Mouse (Mus musculus): ENCODE measurements around the gene Ctnna2.

DNA sequence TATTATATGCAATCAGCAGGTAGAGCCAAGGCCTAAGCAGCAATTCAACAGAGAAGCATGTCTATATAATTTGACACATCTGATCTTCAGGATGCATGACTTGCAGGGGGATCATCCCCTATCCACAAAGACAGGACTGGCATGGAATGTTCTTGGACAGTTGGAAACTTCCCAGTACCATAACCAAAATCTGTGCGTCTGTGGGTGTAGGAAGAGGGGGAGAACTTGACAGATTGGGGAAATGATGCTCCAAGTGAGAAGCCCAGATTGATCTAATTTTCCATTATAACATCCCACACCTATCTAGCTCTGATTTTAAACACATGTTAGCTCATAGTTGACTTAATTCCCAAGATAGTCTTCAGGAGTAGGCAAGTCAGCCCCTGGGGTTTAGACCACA lies 968.5 kb downstream of the Ctnna2 start:
- no peak for TF ChIP-seq GATA1 (IDR thresholded peaks at IDR 0.05; ENCODE audit: borderline replicate concordance, low read length)
- TF ChIP-seq FLI1 (IDR thresholded peaks at IDR 0.05; ENCODE audit: low read length): no peak
